Mouse (Mus musculus) forebrain, embryonic 14.5 days (tissue): ENCODE results near the gene Cyp1a2. TPM values are rescaled to one million over a fixed set of nuclear protein-coding genes. Genes with fewer than 3 reads are reported as not detected.

Experiments used
- ATAC-seq: fragments of 200-750 bp; cut with Nextera tagmentation; 2 replicates; pipeline ENCODE4 v1.8.0; 2017; ENCODE audit warnings: mild to moderate bottlenecking, moderate library complexity
- DNase-seq: peaks from one replicate; pipeline ENCODE4 v3.0.0-alpha.2; 2015; ENCODE audit warnings: low spot score
- H3K27ac ChIP-seq: fragments of 300-500 bp; sonication (generic); 2 replicates; pipeline ENCODE4 v1.5.1; 2014; ENCODE audit warnings: low read depth, mild to moderate bottlenecking, control low read depth, low read length, moderate library complexity
- H3K27me3 ChIP-seq: fragments of 300-500 bp; sonication (generic); replicated peaks from 2 replicates; pipeline ENCODE4 v1.6.1; 2014; ENCODE audit warnings: low read length, control low read depth, mixed read lengths; ENCODE audit not compliant: control insufficient read depth, insufficient read depth
- H3K36me3 ChIP-seq: fragments of 300-500 bp; sonication (generic); 2 replicates; pipeline ENCODE4 v1.6.1; 2014; ENCODE audit warnings: low read length, control low read depth; ENCODE audit not compliant: control insufficient read depth, insufficient read depth
- H3K4me1 ChIP-seq: fragments of 300-500 bp; sonication (generic); 2 replicates; pipeline ENCODE4 v1.6.1; 2014; ENCODE audit warnings: antibody characterized with exemption, low read length, control low read depth; ENCODE audit not compliant: control insufficient read depth, insufficient read depth
- H3K4me2 ChIP-seq: fragments of 300-500 bp; sonication (generic); 2 replicates; pipeline ENCODE4 v1.6.1; 2014; ENCODE audit warnings: mild to moderate bottlenecking, control low read depth, low read length
- H3K4me3 ChIP-seq: fragments of 300-500 bp; sonication (generic); 2 replicates; pipeline ENCODE4 v1.5.1; 2014; ENCODE audit warnings: low read depth, low read length, control low read depth
- H3K9ac ChIP-seq: fragments of 300-500 bp; sonication (generic); 2 replicates; pipeline ENCODE4 v1.6.1; 2014; ENCODE audit warnings: mild to moderate bottlenecking, low read length, control low read depth, moderate library complexity
- H3K9me3 ChIP-seq: fragments of 300-500 bp; sonication (generic); replicated peaks from 2 replicates; pipeline ENCODE4 v1.6.1; 2016; ENCODE audit warnings: low read length, control low read depth, mixed read lengths; ENCODE audit not compliant: control insufficient read depth
- WGBS: fragments of 180-500 bp; shearing (Covaris S2); extraction: QIAGEN DNeasy Blood & Tissue Kit; methylation state at CpG from one replicate; pipeline ENCODE4 v1.1.7; 2014; 5-methylcytosine and 5-hydroxymethylcytosine counted together
- polyA plus RNA-seq: library from polyadenylated mRNA; unstranded; fragments of >200 nt; fragmentation: Nextera tagmentation; extraction: Ambion mirVana; gene quantifications from 2 replicates; pipeline ENCODE4 v1.2.1, GENCODE M21; 2014

Cyp1a2 gene
- polyA plus RNA-seq, 1 experiment from 2014 or later: not detected

GRCm38 (mm10) chr9:57688606-57689005 is 5.1 kb upstream of the Cyp1a2 start:
- Histone ChIP-seq H3K9me3 (no peaks in the 10 kb centered on the region), H3K27ac (no peak overlapping the region), H3K4me3 (no peak overlapping the region), H3K9ac (no peak overlapping the region), H3K36me3 (no peaks in the 10 kb centered on the region), H3K4me1 (no peaks in the 10 kb centered on the region), H3K4me2 (no peak overlapping the region), H3K27me3 (0 out of 2 replicates have a peak, but pooled peaks cover under 1% of the 10 kb centered on the region)
- 89% methylated on average over 2 of the region's 2 CpGs for WGBS
- ATAC-seq (no peak), DNase-seq (no peak)

- no peak overlapping the region for H3K9ac ChIP-seq
- H3K4me3 ChIP-seq: no peak overlapping the region
- no peak overlapping the region for H3K4me2 ChIP-seq
- H3K4me1 ChIP-seq: no peaks in the 10 kb centered on the region
- H3K9me3 ChIP-seq: no peaks in the 10 kb centered on the region
- H3K27me3 ChIP-seq: no peaks in the 10 kb centered on the region
- DNase-seq (no peak), ATAC-seq (no peak)
- no peak overlapping the region for H3K27ac ChIP-seq
- WGBS: 52% methylated on average over 2 of the region's 2 CpGs
- no peaks in the 10 kb centered on the region for H3K36me3 ChIP-seq
These were observed 4.7 kb upstream of the Cyp1a2 start for GRCm38 (mm10) chr9:57688158-57688557.

GRCm38 (mm10) chr9:57687751-57688150 is 4.2 kb upstream of the Cyp1a2 start, which contains the start of gene Cyp1a1:
TSS of gene Cyp1a1 (plus strand) at chr9:57687928.
- H3K9me3 ChIP-seq: no peaks in the 10 kb centered on the region

GRCm38 (mm10) chr9:57686011-57686410 is 2.5 kb upstream of the Cyp1a2 start:
- no peak overlapping the region for H3K27ac ChIP-seq
- WGBS: 89% methylated on average over 5 of the region's 5 CpGs
- no peaks in the 10 kb centered on the region for H3K36me3 ChIP-seq
- no peaks in the 10 kb centered on the region for H3K4me1 ChIP-seq
- DNase-seq (no peak), ATAC-seq (no peak)
- no peaks in the 10 kb centered on the region for H3K9me3 ChIP-seq
- H3K27me3 ChIP-seq: no peaks in the 10 kb centered on the region
- no peak overlapping the region for H3K9ac ChIP-seq
- H3K4me2 ChIP-seq: no peak overlapping the region
- H3K4me3 ChIP-seq: no peak overlapping the region

More at GRCm38 (mm10) chr9:57687751-57688150, 4.2 kb upstream of the Cyp1a2 start, which contains the start of gene Cyp1a1:
- ATAC-seq: no peak
- no peak within 1 kb of the TSS for H3K27ac ChIP-seq
- DNase-seq: no peak
- no peaks in the 10 kb centered on the region for H3K27me3 ChIP-seq
- H3K4me1 ChIP-seq: no peaks in the 10 kb centered on the region
- H3K36me3 ChIP-seq: no peaks in the 10 kb centered on the region
- 94% methylated on average over 2 of the region's 2 CpGs for WGBS
- no peak within 1 kb of the TSS for H3K4me2 ChIP-seq
- H3K9ac ChIP-seq: no peak within 1 kb of the TSS
- H3K4me3 ChIP-seq: no peak within 1 kb of the TSS

- DNase-seq (no peak), ATAC-seq (no peak)
- Histone ChIP-seq H3K36me3 (no peaks in the 10 kb centered on the region), H3K4me2 (no peak overlapping the region), H3K27ac (no peak overlapping the region), H3K4me3 (no peak overlapping the region), H3K9me3 (no peaks in the 10 kb centered on the region), H3K4me1 (no peaks in the 10 kb centered on the region), H3K27me3 (no peaks in the 10 kb centered on the region), H3K9ac (no peak overlapping the region)
- WGBS: 82% methylated on average over 10 of the region's 10 CpGs
These were observed 2.1 kb downstream of the Cyp1a2 start for GRCm38 (mm10) chr9:57681411-57681810.

- DNase-seq: no peak
- no peak overlapping the region for H3K9ac ChIP-seq
- H3K4me1 ChIP-seq: no peaks in the 10 kb centered on the region
- no peak overlapping the region for H3K4me3 ChIP-seq
- ATAC-seq: no peak
- no peaks in the 10 kb centered on the region for H3K9me3 ChIP-seq
- H3K27me3 ChIP-seq: no peaks in the 10 kb centered on the region
- WGBS: 90% methylated on average over 5 of the region's 5 CpGs
- H3K4me2 ChIP-seq: no peak overlapping the region
- H3K36me3 ChIP-seq: no peaks in the 10 kb centered on the region
- H3K27ac ChIP-seq: no peak overlapping the region
These were observed 12.0 kb downstream of the Cyp1a2 start for GRCm38 (mm10) chr9:57671500-57671899.

GRCm38 (mm10) chr9:57671037-57671436 is 12.5 kb downstream of the Cyp1a2 start:
- H3K9me3 ChIP-seq: no peaks in the 10 kb centered on the region
- WGBS: 93% methylated on average over 4 of the region's 4 CpGs
- no peak overlapping the region for H3K4me3 ChIP-seq
- no peaks in the 10 kb centered on the region for H3K4me1 ChIP-seq
- H3K27ac ChIP-seq: no peak overlapping the region
- ATAC-seq (no peak), DNase-seq (no peak)
- H3K9ac ChIP-seq: no peak overlapping the region
- no peaks in the 10 kb centered on the region for H3K27me3 ChIP-seq
- H3K36me3 ChIP-seq: no peaks in the 10 kb centered on the region
- no peak overlapping the region for H3K4me2 ChIP-seq

- Histone ChIP-seq H3K4me1 (no peaks in the 10 kb centered on the region), H3K27ac (no peak overlapping the region), H3K9me3 (no peaks in the 10 kb centered on the region), H3K4me2 (no peak overlapping the region), H3K36me3 (no peaks in the 10 kb centered on the region), H3K27me3 (no peaks in the 10 kb centered on the region), H3K4me3 (no peak overlapping the region), H3K9ac (no peak overlapping the region)
- DNase-seq: no peak
- ATAC-seq: no peak
- 78% methylated on average over 3 of the region's 3 CpGs for WGBS
These were observed 13.9 kb downstream of the Cyp1a2 start for GRCm38 (mm10) chr9:57669566-57669965.

GRCm38 (mm10) chr9:57668277-57668676 is 15.2 kb downstream of the Cyp1a2 start:
- H3K4me2 ChIP-seq: no peak overlapping the region
- no peak overlapping the region for H3K9ac ChIP-seq
- no peaks in the 10 kb centered on the region for H3K27me3 ChIP-seq
- H3K9me3 ChIP-seq: no peaks in the 10 kb centered on the region
- H3K4me3 ChIP-seq: no peak overlapping the region
- H3K36me3 ChIP-seq: no peaks in the 10 kb centered on the region
- H3K4me1 ChIP-seq: no peaks in the 10 kb centered on the region
- DNase-seq (no peak), ATAC-seq (no peak)
- WGBS: 33% methylated on average over 1 of the region's 1 CpGs
- H3K27ac ChIP-seq: no peak overlapping the region
